In the genomic region with DNA sequence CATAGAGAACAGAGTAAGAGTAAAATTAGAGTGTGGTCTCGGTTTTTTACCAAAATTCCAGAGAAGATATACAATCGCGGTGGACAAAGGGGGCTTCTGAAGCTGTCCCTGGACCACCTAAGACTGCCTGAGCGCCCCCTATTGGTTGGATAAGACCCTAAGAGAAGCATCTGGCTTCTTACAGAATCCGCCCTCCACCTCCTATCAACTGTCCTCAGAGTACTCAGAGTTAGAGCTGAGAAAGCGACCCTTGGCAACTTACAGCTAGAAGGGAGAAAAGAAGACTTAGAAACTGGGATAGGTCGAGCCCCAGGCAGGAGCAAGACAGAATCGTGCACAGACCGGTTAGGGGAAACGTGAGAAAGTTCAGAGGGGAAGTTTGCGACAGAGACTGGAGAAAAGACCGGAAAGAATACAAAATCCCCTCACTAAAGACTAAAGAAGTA, we compare ENCODE assay signal across 9 mouse cellular contexts. TPM values are rescaled to one million over a fixed set of nuclear protein-coding genes. Genes with fewer than 3 reads are reported as not detected.
DNase-seq lines count a peak whose midpoint lies in the region; ATAC-seq and TF ChIP-seq lines count a peak whose summit lies in the region.
"Had no signal": no experiment of that assay in that cellular context is flagged by ENCODE, and none has a peak within 500 bp of the region (broad histone marks: within the 10 kb centered on the region; RNA-seq: fewer than 3 reads in every experiment).

No protein-coding gene starts in this region.

- intact Hi-C loops in gastrocnemius, postnatal 14 days (cut with DNase I; ENCODE audit: low total_unique reads): no loop called here

- H3K27ac ChIP-seq in kidney, embryonic 14.5 days (ENCODE audit: low read depth, low read length): no peak overlapping the region
- peak overlapping the region; percentile 53 for H3K27ac ChIP-seq in liver, embryonic 16.5 days (ENCODE audit: low read length)

- peak overlapping the region; percentile 52 for H3K4me3 ChIP-seq in kidney, embryonic 14.5 days (ENCODE audit: low read length)
- peak overlapping the region; percentile 63 for H3K4me3 ChIP-seq in liver, embryonic 16.5 days (ENCODE audit: low read depth, low read length)
- H3K4me3 ChIP-seq: myocyte had no signal

- H3K36me3 ChIP-seq in kidney, embryonic 14.5 days (ENCODE audit: control insufficient read depth, insufficient read depth, low read length): no peaks in the 10 kb centered on the region
- H3K36me3 ChIP-seq in liver, embryonic 16.5 days (ENCODE audit: control insufficient read depth, insufficient read depth): no peaks in the 10 kb centered on the region

- no peak for TF ChIP-seq POLR2A in brain, embryonic 14.5 days (IDR thresholded peaks at IDR 0.05; ENCODE audit: borderline replicate concordance, extremely low read depth, insufficient read depth, insufficient read length, poor library complexity, severe bottlenecking)

- peak; percentile 46; the same call in 1 of the 2 replicates for TF ChIP-seq CTCF in brain, embryonic 14.5 days (IDR thresholded peaks at IDR 0.05; ENCODE audit: borderline replicate concordance, extremely low read depth, insufficient read depth, insufficient read length)

- peak overlapping the region; percentile 48; the same call in 1 of the 2 replicates for H3K9ac ChIP-seq in kidney, embryonic 14.5 days (ENCODE audit: low read depth, low read length)
- H3K9ac ChIP-seq in liver, embryonic 16.5 days (ENCODE audit: low read depth, low read length): peak overlapping the region; percentile 62

- H3K27me3 ChIP-seq in kidney, embryonic 14.5 days (ENCODE audit: control insufficient read depth, insufficient read depth, low read length): peaks cover 4% of the 10 kb centered on the region; the same call in 1 of the 2 replicates
- H3K27me3 ChIP-seq in liver, embryonic 16.5 days (ENCODE audit: control insufficient read depth, insufficient read depth, low read depth, low read length): no peaks in the 10 kb centered on the region; the same call in 1 of the 2 replicates

- H3K4me2 ChIP-seq in kidney, embryonic 14.5 days (replicated peaks; ENCODE audit: low read depth, low read length): peak overlapping the region; percentile 95
- H3K4me2 ChIP-seq in liver, embryonic 16.5 days (ENCODE audit: low read depth, low read length): peak overlapping the region; percentile 61

- no peak for ATAC-seq in kidney, embryonic 14.5 days (ENCODE audit: low FRiP score, low TSS enrichment)
- ATAC-seq in hematopoietic stem cell, adult 5-6 weeks (replicated peaks in 1 of 2; ENCODE audit: insufficient read depth in 1 of 2, low FRiP score in 2 of 2, low TSS enrichment in 1 of 2, low read depth in 1 of 2, poor library complexity in 2 of 2, severe bottlenecking in 2 of 2): peak; percentile 30 to 57; a peak in 3 of 4 replicates
- ATAC-seq in liver, embryonic 16.5 days (ENCODE audit: low read depth): no peak

- no peak for DNase-seq in kidney, adult 11 months
- DNase-seq in brain, embryonic 14.5 days (ENCODE audit: low read depth): peak; percentile 49
- peak; percentile 63 for DNase-seq in retina, postnatal 1 day
- DNase-seq in gastrocnemius, postnatal 14 days: no peak
- DNase-seq in layer of hippocampus, postnatal 36 days: no peak

- H3K4me1 ChIP-seq in kidney, embryonic 14.5 days (ENCODE audit: control insufficient read depth, insufficient read depth, low read length): peaks cover 4% of the 10 kb centered on the region; the same call in 1 of the 2 replicates
- H3K4me1 ChIP-seq in liver, embryonic 16.5 days (ENCODE audit: control insufficient read depth, low read depth, low read length): peaks cover 16% of the 10 kb centered on the region

- H3K9me3 ChIP-seq in kidney, embryonic 14.5 days (ENCODE audit: control insufficient read depth, low read length): no peaks in the 10 kb centered on the region
- H3K9me3 ChIP-seq in liver, embryonic 16.5 days (replicated peaks; ENCODE audit: control insufficient read depth, low read length): no peaks in the 10 kb centered on the region

- whole genome bisulfite sequencing in kidney, embryonic 14.5 days: 13% methylated on average over 12 of the region's 12 CpGs
- 2% methylated on average over 12 of the region's 12 CpGs for WGBS in liver, embryonic 16.5 days (ENCODE audit: insufficient replicate concordance)

RNA-seq across cellular contexts. Expression of a gene that starts 0.5 kb away (rescaled TPM):
- 0.77 and 1.6 TPM in 2 replicates for polyA plus RNA-seq in kidney, embryonic 14.5 days (2014; fragmentation: Nextera tagmentation; extraction: Ambion mirVana)
- 1.2 and 1.6 TPM in 2 replicates for polyA plus RNA-seq in brain, embryonic 14.5 days (2012; rRNA removed)
- total RNA-seq in hematopoietic stem cell, adult 5-6 weeks (2017): 28.9 and 33.5 TPM in 2 replicates
- 14.9 and 17.9 TPM in 2 replicates for polyA plus RNA-seq in liver, embryonic 16.5 days (2015; fragmentation: Nextera tagmentation; extraction: Ambion mirVana)
- under 1 TPM; 0.38 to 0.70 TPM for total RNA-seq in gastrocnemius, postnatal 14 days (2021)
- total RNA-seq in layer of hippocampus, postnatal 36 days (2021): 1 to 10 TPM; 1.9 to 2.3 TPM
- polyA plus RNA-seq: myocyte had no signal

Comparison
In these comparisons a context has a peak if more than half of its experiments do, and no peak if none do; other contexts are left out.
1. ATAC-seq: peak in hematopoietic stem cell, adult 5-6 weeks (2 of 2); none in kidney, embryonic 14.5 days (single experiment) and liver, embryonic 16.5 days (single experiment).
2. DNase-seq: peak in brain, embryonic 14.5 days (single experiment) and retina, postnatal 1 day (single experiment); none in kidney, adult 11 months (single experiment), gastrocnemius, postnatal 14 days (single experiment) and layer of hippocampus, postnatal 36 days (0 of 2).